Mouse (Mus musculus): Measurements from ENCODE around the gene Oxct2a. TPM values are rescaled to one million over a fixed set of nuclear protein-coding genes. Genes with fewer than 3 reads are reported as not detected.
A peak's percentile ranks its signal among the peaks of the same experiment; 100 is the strongest.
"Not testable (repeated sequence)": the region's sequence is repeated elsewhere in the genome, so short reads cannot be mapped to it uniquely, and the experiment has no call there.

Gene Oxct2a
- polyA plus RNA-seq, 1 experiment from 2014 or later, result not detected

DNA sequence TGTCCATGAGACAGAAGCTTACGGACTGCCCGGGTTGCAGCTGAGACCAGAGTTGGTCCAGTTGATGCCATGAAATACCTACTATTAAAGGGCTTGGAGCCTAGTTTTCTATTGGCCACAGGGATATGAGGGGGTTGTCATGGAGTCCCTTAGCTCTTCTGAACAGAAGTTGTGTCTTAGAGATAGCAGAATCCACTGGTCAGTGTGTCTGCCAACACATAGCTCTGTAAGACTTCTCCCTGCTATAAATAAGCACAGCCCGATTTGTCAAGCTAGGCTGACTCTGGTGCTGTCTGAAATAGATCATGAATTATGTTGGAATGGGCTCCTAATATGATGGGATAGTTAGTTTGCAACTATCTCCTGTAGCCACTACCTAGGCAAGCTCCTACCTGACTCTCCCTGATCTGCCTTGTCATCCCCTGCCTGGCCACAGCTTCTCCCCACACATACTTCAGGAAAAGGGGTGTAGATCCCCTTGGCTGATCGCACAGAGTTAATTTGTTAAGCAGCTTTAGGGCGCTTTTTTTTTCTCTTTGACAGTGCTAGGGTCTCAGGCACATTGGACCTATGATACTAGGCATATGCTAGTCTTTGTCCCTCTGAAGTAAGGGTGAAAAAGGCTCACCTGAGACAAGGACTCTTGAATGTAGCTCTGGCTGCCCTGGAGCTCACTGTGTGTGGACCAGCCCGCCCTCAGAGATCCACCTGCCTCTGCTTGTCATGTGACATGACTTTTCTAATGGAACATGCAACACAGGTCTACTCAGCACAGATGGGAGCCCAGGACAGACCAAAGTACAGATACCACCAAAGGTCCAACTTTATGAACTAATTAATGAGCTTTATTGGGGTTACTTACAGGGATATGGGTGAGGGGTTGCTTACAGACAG is 38.5 kb downstream of the Oxct2a start:
- Histone ChIP-seq H3K4me3 (peak overlapping the region; percentile 71), H3K27ac (replicated peaks) (peak overlapping the region; percentile 42), H3K4me1 (peaks cover 27% of the 10 kb centered on the region), H3K27me3 (ENCODE audit: low read depth, poor library complexity, severe bottlenecking) (no peaks in the 10 kb centered on the region), H3K36me3 (peaks cover 61% of the 10 kb centered on the region), H3K9me3 (replicated peaks) (no peaks in the 10 kb centered on the region)
- WGBS, result 83% methylated on average over 6 of the region's 6 CpGs
- DNase-seq (ENCODE audit: low spot score), result no peak

DNA sequence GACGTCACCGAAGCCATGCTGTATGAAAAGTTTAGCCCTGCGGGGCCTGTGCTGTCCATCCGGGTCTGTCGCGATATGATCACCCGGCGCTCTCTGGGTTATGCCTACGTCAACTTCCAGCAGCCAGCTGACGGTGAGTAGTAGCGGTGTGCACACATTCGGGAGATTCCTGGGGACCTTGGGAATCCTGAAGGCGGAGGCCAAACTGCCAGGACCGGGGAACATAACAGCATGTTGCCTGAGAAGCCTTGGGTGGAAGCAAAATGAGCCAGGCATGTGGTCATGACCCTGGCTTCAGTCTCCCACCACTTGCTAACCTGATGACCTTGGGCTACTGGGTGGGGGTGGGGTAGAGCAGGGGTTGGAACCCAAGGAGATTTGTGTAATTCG is 39.8 kb downstream of the Oxct2a start:
- peak overlapping the region; percentile 83 for H3K27ac ChIP-seq (replicated peaks)
- peaks cover 48% of the 10 kb centered on the region for H3K36me3 ChIP-seq
- peak overlapping the region; percentile 71 for H3K4me3 ChIP-seq
- peaks cover 27% of the 10 kb centered on the region for H3K4me1 ChIP-seq
- H3K27me3 ChIP-seq (ENCODE audit: low read depth, poor library complexity, severe bottlenecking); H3K9me3 ChIP-seq (replicated peaks): not testable (repeated sequence)
- peak; percentile 26 for DNase-seq (ENCODE audit: low spot score)
- WGBS, result 1% methylated on average over 15 of the region's 15 CpGs

DNA sequence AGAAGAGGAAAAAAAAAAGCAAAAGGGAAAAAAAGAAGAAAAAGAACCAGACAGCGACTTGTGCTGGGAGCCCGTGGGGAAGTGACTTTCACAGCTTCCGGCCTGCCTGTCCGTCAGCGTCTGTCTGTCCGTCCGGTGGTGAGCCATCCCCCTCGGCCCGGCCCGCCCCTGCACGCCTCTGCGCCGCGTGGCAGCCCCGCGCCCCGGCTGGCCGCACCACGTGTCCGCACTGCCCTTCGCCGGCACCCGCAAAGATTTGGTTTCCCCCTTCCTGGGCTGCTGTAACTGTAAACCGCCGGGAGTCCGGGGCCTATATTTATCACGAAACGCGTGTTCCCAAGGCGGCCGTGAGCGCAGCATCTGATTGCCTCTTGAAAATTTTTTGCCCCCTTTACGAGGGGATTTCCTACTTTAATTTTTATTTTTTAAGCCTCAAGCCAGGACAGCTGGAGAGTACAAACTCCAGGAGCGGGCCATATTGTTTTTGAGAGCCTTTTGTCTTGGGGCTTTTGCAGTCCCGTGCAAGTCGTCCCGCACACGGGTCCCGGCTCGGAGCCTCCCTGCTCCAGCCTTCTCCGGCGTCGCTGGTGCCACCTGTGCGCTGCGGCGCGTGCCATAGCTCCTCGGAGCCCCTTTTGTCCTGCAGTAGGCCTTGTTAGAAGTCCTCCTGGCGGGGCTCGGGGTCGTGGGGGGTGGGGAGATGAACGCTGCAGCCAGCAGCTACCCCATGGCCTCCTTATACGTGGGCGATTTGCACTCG is 40.3 kb downstream of the Oxct2a start:
- WGBS, result under 1% methylated on average over 48 of the region's 55 CpGs
- Histone ChIP-seq H3K27ac (replicated peaks) (peak overlapping the region; percentile 83), H3K4me3 (peak overlapping the region; percentile 71), H3K36me3 (peaks cover 42% of the 10 kb centered on the region), H3K4me1 (peaks cover 27% of the 10 kb centered on the region)
- DNase-seq (ENCODE audit: low spot score); H3K27me3 ChIP-seq (ENCODE audit: low read depth, poor library complexity, severe bottlenecking); H3K9me3 ChIP-seq (replicated peaks): not testable (repeated sequence)

DNA sequence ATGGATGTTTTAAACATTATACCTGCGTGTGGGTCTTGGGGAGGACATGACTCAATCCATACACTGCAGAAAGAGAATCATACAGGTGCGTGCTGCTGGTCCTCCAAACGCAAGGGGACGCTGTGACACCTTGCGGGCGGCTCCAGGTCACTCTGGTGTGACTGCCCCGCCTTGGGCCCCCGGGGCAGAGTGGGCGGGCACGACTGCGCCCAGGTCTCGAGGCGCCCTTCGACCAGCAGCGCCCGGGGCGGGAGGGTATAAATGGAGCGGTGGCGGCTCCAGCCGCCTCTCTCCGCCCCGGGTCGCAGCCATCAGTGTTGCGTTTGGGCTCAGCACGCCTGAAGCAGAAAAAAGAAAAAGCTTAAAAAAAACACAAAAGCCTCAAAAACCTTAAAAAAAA is 40.9 kb downstream of the Oxct2a start:
- peaks cover 36% of the 10 kb centered on the region for H3K36me3 ChIP-seq
- peaks cover 27% of the 10 kb centered on the region for H3K4me1 ChIP-seq
- peak overlapping the region; percentile 71 for H3K4me3 ChIP-seq
- no peaks in the 10 kb centered on the region for H3K27me3 ChIP-seq (ENCODE audit: low read depth, poor library complexity, severe bottlenecking)
- peak overlapping the region; percentile 83 for H3K27ac ChIP-seq (replicated peaks)
- H3K9me3 ChIP-seq (replicated peaks), result no peaks in the 10 kb centered on the region
- WGBS, result under 1% methylated on average over 25 of the region's 25 CpGs
- DNase-seq (ENCODE audit: low spot score), result peak; percentile 91

DNA sequence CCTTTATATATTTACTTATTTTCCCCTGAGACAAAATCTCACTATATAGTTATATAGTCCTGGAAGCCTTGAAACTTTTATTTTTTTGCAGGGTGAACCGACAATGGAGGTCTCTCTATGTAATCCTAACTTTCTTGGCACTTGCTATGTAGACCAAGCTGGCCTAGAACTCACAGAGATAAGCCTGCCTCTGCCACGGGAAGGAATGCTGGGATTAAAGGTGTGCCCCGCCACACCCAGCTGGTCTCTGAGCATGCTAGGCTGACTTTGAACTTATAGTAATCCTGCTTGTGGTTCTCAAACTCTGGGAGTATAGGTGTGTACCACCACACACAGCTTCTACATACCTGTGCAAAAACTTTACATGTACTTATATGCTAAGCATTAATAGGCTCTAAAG is 43.3 kb downstream of the Oxct2a start:
- Histone ChIP-seq H3K36me3 (peaks cover 12% of the 10 kb centered on the region), H3K27me3 (ENCODE audit: low read depth, poor library complexity, severe bottlenecking) (no peaks in the 10 kb centered on the region), H3K9me3 (replicated peaks) (no peaks in the 10 kb centered on the region), H3K4me3 (no peak overlapping the region), H3K4me1 (peaks cover 15% of the 10 kb centered on the region), H3K27ac (replicated peaks) (no peak overlapping the region)
- DNase-seq (ENCODE audit: low spot score), result no peak
- 81% methylated on average over 3 of the region's 3 CpGs for WGBS

Other genes starting within 250 kb of the Oxct2a start
- 0.07 and 0.09 TPM in 2 replicates for gene Bmp8b, start 218.5 kb downstream of the Oxct2a start, polyA plus RNA-seq (2016; fragmentation: Nextera tagmentation; extraction: Ambion mirVana)
- gene Oxct2b, start 207.4 kb downstream of the Oxct2a start, polyA plus RNA-seq (2016; fragmentation: Nextera tagmentation; extraction: Ambion mirVana), result 0.07 TPM in 2 replicates
- gene Ppie, start 183.7 kb downstream of the Oxct2a start, polyA plus RNA-seq (2016; fragmentation: Nextera tagmentation; extraction: Ambion mirVana), result 127 and 136 TPM in 2 replicates
- 0.32 and 0.42 TPM in 2 replicates for gene Hpcal4, start 140.4 kb downstream of the Oxct2a start, polyA plus RNA-seq (2016; fragmentation: Nextera tagmentation; extraction: Ambion mirVana)
- not detected in 2 replicates for gene Nt5c1a, start 122.1 kb downstream of the Oxct2a start, polyA plus RNA-seq (2016; fragmentation: Nextera tagmentation; extraction: Ambion mirVana)
- gene Heyl, start 90.1 kb downstream of the Oxct2a start, polyA plus RNA-seq (2016; fragmentation: Nextera tagmentation; extraction: Ambion mirVana), result 8.0 and 9.8 TPM in 2 replicates
- 41.4 and 48.3 TPM in 2 replicates for gene Pabpc4, start 61.3 kb downstream of the Oxct2a start, polyA plus RNA-seq (2016; fragmentation: Nextera tagmentation; extraction: Ambion mirVana)
- gene Bmp8a, start 19.6 kb upstream of the Oxct2a start, polyA plus RNA-seq (2016; fragmentation: Nextera tagmentation; extraction: Ambion mirVana), result 0.07 and 0.11 TPM in 2 replicates

Data from midbrain, embryonic 10.5 days (tissue).